Mouse (Mus musculus) testis, adult 2 months (tissue): ENCODE measurements around the gene Rhod.

ENCODE experiments used
- CTCF ChIP-seq: fragments of 200-500 bp; IDR thresholded peaks from 2 replicates; pipeline ENCODE4 v1.5.1; 2012; ENCODE audit warnings: low read depth, mild to moderate bottlenecking, inconsistent platforms, low read length, moderate library complexity; ENCODE audit not compliant: control insufficient read depth, insufficient read depth, insufficient replicate concordance
- POLR2A ChIP-seq: fragments of 200-500 bp; IDR thresholded peaks from 2 replicates; pipeline ENCODE4 v1.6.1; 2012; ENCODE audit warnings: low read depth, mild to moderate bottlenecking, inconsistent platforms, low read length, moderate library complexity; ENCODE audit not compliant: control insufficient read depth

DNA sequence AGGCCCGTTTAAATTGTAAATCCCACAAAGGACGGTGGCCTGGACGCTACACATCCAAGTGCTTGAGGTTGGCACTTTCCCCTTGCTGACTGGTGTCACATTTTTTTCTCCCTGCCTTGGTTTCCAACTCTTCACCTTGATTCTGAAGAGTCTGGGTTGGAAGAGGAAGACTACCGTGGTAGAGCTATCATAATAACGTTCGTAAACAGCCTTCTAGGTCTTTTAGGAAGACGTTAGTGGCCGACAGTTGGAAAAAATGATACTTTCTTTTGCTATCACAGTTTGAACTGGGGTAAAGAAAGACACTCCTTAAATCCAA, 40.6 kb downstream of the Rhod start:
- no peak for TF ChIP-seq POLR2A
- no peak for TF ChIP-seq CTCF
